Mouse (Mus musculus) cerebellum, adult 2 months (tissue): ENCODE measurements around the gene Smpdl3a.

Experiments used
- CTCF ChIP-seq: fragments of 200-500 bp; IDR thresholded peaks from 2 replicates; pipeline ENCODE4 v1.5.1; 2011; ENCODE audit warnings: low read depth, mild to moderate bottlenecking, control low read depth, low read length, moderate library complexity, borderline replicate concordance; ENCODE audit not compliant: insufficient read depth
- POLR2A ChIP-seq: fragments of 200-500 bp; IDR thresholded peaks from 2 replicates; pipeline ENCODE4 v1.6.1; 2011; ENCODE audit warnings: low read length, control low read depth, borderline replicate concordance; ENCODE audit not compliant: insufficient read depth

DNA sequence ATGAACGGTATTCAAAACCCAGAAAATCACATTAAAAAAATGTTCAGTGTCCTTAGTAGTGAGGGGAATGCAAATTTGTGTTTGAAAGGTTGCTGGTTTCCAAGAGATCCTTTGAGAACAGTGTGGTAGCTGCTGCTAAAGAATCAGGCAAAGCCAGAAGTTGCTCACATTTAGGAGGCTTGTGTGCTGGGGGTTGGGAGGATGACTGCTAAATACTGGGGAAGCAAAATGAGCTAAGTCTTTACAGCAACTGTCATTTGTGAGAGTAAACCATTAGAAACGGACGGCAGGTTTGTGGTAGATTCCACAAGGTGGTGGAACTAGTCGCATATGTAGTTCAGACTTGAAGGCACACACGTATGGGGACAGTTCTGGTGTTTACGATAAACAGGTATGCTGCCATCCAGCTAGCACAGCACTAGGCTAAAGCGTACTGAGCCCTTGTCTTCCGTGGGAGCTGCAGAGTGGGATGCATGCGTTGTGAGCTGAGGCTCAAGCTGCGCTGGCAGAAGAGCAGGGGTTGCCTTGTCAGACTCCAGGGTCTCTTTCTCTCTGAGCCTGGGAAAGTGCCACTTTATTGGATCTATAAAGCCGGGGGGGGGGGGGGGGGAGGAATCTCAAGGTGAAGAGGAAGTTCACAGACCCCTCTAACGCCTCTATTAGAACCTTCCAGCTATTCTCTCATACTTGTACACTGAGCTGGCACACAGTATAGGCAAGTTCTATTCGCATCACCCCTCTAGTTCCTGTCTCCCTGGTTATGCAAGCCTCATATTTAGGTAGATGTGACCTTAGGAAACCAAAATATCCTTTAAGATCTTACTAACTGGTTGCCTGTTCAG is 10.6 kb upstream of the Smpdl3a start:
- TF ChIP-seq CTCF = no peak
- TF ChIP-seq POLR2A = no peak
